Mouse (Mus musculus): ENCODE data around the gene Foxa1. TPM values are rescaled to one million over a fixed set of nuclear protein-coding genes. Genes with fewer than 3 reads are reported as not detected.

The Foxa1 gene
- polyA plus RNA-seq, 1 experiment from 2014 or later = 7.9 TPM

- Histone ChIP-seq H3K9ac (replicated peaks; ENCODE audit: low read depth) (peak overlapping the region; percentile 41), H3K27me3 (replicated peaks; ENCODE audit: insufficient read depth, low read length) (peaks cover 33% of the 10 kb centered on the region), H3K9me3 (ENCODE audit: low read length) (no peaks in the 10 kb centered on the region), H3K4me2 (replicated peaks; ENCODE audit: low read depth, low read length) (peak overlapping the region; percentile 59), H3K4me1 (ENCODE audit: insufficient read depth, low read depth, low read length) (peaks cover 6% of the 10 kb centered on the region; the same call in 1 of the 2 replicates), H3K36me3 (ENCODE audit: insufficient read depth, low read length) (no peaks in the 10 kb centered on the region), H3K4me3 (ENCODE audit: low read depth, low read length) (peak overlapping the region; percentile 54), H3K27ac (ENCODE audit: low read length) (peak overlapping the region; percentile 73)
- TF ChIP-seq CTCF (IDR thresholded peaks at IDR 0.05) = peak; percentile 53
- no peak for TF ChIP-seq EP300 (IDR thresholded peaks at IDR 0.05)
- WGBS = 3% methylated on average over 31 of the region's 46 CpGs
- DNase-seq (ENCODE audit: low spot score) = peak; percentile 47
- no peak for ATAC-seq
These were observed 4.6 kb downstream of the Foxa1 start for GRCm38 (mm10) chr12:57541931-57542745.

- no peak for TF ChIP-seq CTCF (IDR thresholded peaks at IDR 0.05)
- no peak for TF ChIP-seq EP300 (IDR thresholded peaks at IDR 0.05)
- WGBS = 5% methylated on average over 6 of the region's 6 CpGs
- Histone ChIP-seq H3K9me3 (ENCODE audit: low read length) (no peaks in the 10 kb centered on the region), H3K36me3 (ENCODE audit: insufficient read depth, low read length) (no peaks in the 10 kb centered on the region), H3K9ac (replicated peaks; ENCODE audit: low read depth) (no peak overlapping the region), H3K27ac (ENCODE audit: low read length) (peak overlapping the region; percentile 26; the same call in 1 of the 2 replicates), H3K4me1 (ENCODE audit: insufficient read depth, low read depth, low read length) (peaks cover 6% of the 10 kb centered on the region; the same call in 1 of the 2 replicates), H3K27me3 (replicated peaks; ENCODE audit: insufficient read depth, low read length) (peaks cover 28% of the 10 kb centered on the region), H3K4me3 (ENCODE audit: low read depth, low read length) (peak overlapping the region; percentile 20; the same call in 1 of the 2 replicates), H3K4me2 (replicated peaks; ENCODE audit: low read depth, low read length) (peak overlapping the region; percentile 59)
- ATAC-seq (no peak), DNase-seq (ENCODE audit: low spot score) (peak; percentile 50)
These were observed 5.6 kb downstream of the Foxa1 start for GRCm38 (mm10) chr12:57541118-57541517.

- H3K4me3 ChIP-seq (ENCODE audit: low read depth, low read length) = peak overlapping the region; percentile 38
- peaks cover 28% of the 10 kb centered on the region for H3K27me3 ChIP-seq (replicated peaks; ENCODE audit: insufficient read depth, low read length)
- H3K9ac ChIP-seq (replicated peaks; ENCODE audit: low read depth) = peak overlapping the region; percentile 41
- H3K27ac ChIP-seq (ENCODE audit: low read length) = peak overlapping the region; percentile 67
- no peaks in the 10 kb centered on the region for H3K9me3 ChIP-seq (ENCODE audit: low read length)
- no peaks in the 10 kb centered on the region for H3K4me1 ChIP-seq (ENCODE audit: insufficient read depth, low read depth, low read length)
- ATAC-seq (no peak), DNase-seq (ENCODE audit: low spot score) (no peak)
- peak overlapping the region; percentile 64 for H3K4me2 ChIP-seq (replicated peaks; ENCODE audit: low read depth, low read length)
- WGBS = 2% methylated on average over 10 of the region's 10 CpGs
- no peaks in the 10 kb centered on the region for H3K36me3 ChIP-seq (ENCODE audit: insufficient read depth, low read length)
- no peak for TF ChIP-seq CTCF (IDR thresholded peaks at IDR 0.05)
These were observed 7.1 kb downstream of the Foxa1 start for GRCm38 (mm10) chr12:57539551-57539985.

GRCm38 (mm10) chr12:57538588-57539550, 7.8 kb downstream of the Foxa1 start:
- ATAC-seq = peak; percentile 16
- H3K4me2 ChIP-seq (replicated peaks; ENCODE audit: low read depth, low read length) = peak overlapping the region; percentile 64

GRCm38 (mm10) chr12:57537791-57538587, 8.7 kb downstream of the Foxa1 start:
- 2% methylated on average over 21 of the region's 21 CpGs for WGBS
- TF ChIP-seq CTCF (IDR thresholded peaks at IDR 0.05) = no peak
- peak overlapping the region; percentile 67 for H3K27ac ChIP-seq (ENCODE audit: low read length)
- H3K4me2 ChIP-seq (replicated peaks; ENCODE audit: low read depth, low read length) = peak overlapping the region; percentile 64
- no peaks in the 10 kb centered on the region for H3K4me1 ChIP-seq (ENCODE audit: insufficient read depth, low read depth, low read length)
- peak overlapping the region; percentile 41 for H3K9ac ChIP-seq (replicated peaks; ENCODE audit: low read depth)
- H3K4me3 ChIP-seq (ENCODE audit: low read depth, low read length) = peak overlapping the region; percentile 38
- H3K9me3 ChIP-seq (ENCODE audit: low read length) = no peaks in the 10 kb centered on the region
- H3K27me3 ChIP-seq (replicated peaks; ENCODE audit: insufficient read depth, low read length) = peaks cover 30% of the 10 kb centered on the region
- no peak for ATAC-seq
- DNase-seq (ENCODE audit: low spot score) = peak; percentile 48
- no peaks in the 10 kb centered on the region for H3K36me3 ChIP-seq (ENCODE audit: insufficient read depth, low read length)

More at GRCm38 (mm10) chr12:57538588-57539550, 7.8 kb downstream of the Foxa1 start:
- Histone ChIP-seq H3K4me1 (ENCODE audit: insufficient read depth, low read depth, low read length) (no peaks in the 10 kb centered on the region), H3K27me3 (replicated peaks; ENCODE audit: insufficient read depth, low read length) (peaks cover 25% of the 10 kb centered on the region), H3K9me3 (ENCODE audit: low read length) (no peaks in the 10 kb centered on the region), H3K4me3 (ENCODE audit: low read depth, low read length) (peak overlapping the region; percentile 38), H3K27ac (ENCODE audit: low read length) (peak overlapping the region; percentile 67), H3K36me3 (ENCODE audit: insufficient read depth, low read length) (no peaks in the 10 kb centered on the region), H3K9ac (replicated peaks; ENCODE audit: low read depth) (peak overlapping the region; percentile 41)
- TF ChIP-seq EP300 (IDR thresholded peaks at IDR 0.05) = no peak
- no peak for TF ChIP-seq CTCF (IDR thresholded peaks at IDR 0.05)
- peak; percentile 49 for DNase-seq (ENCODE audit: low spot score)
- under 1% methylated on average over 63 of the region's 63 CpGs for WGBS
